Mouse (Mus musculus): Measurements from ENCODE around the gene Akap6. TPM values are rescaled to one million over a fixed set of nuclear protein-coding genes. Genes with fewer than 3 reads are reported as not detected.

Gene Akap6
- polyA plus RNA-seq, 1 experiment from 2014 or later: 0.11 TPM

GRCm38 (mm10) chr12:52818588-52818987 is 119.4 kb downstream of the Akap6 start:
- Histone ChIP-seq H3K4me1 (replicated peaks; ENCODE audit: insufficient read depth, low read length) (no peaks in the 10 kb centered on the region), H3K27ac (no peak overlapping the region), H3K9ac (ENCODE audit: low read depth, low read length) (no peak overlapping the region), H3K4me3 (replicated peaks; ENCODE audit: low read depth, low read length) (no peak overlapping the region), H3K4me2 (ENCODE audit: low read length) (peak overlapping the region; percentile 27; the same call in 1 of the 2 replicates), H3K27me3 (ENCODE audit: insufficient read depth, low read length) (no peaks in the 10 kb centered on the region), H3K9me3 (replicated peaks; ENCODE audit: low read length) (no peaks in the 10 kb centered on the region), H3K36me3 (ENCODE audit: insufficient read depth, low read length) (no peaks in the 10 kb centered on the region)
- 53% methylated on average over 7 of the region's 7 CpGs for WGBS
- ATAC-seq (replicated peaks; ENCODE audit: low FRiP score, low read depth) (no peak), DNase-seq (ENCODE audit: low spot score) (peak; percentile 73)
- TF ChIP-seq CTCF (IDR thresholded peaks at IDR 0.05; ENCODE audit: low read depth): no peak

GRCm38 (mm10) chr12:52824774-52825173 is 125.6 kb downstream of the Akap6 start:
- ATAC-seq (replicated peaks; ENCODE audit: low FRiP score, low read depth) (no peak), DNase-seq (ENCODE audit: low spot score) (no peak)
- Histone ChIP-seq H3K4me1 (replicated peaks; ENCODE audit: insufficient read depth, low read length) (no peaks in the 10 kb centered on the region), H3K4me2 (ENCODE audit: low read length) (no peak overlapping the region), H3K4me3 (replicated peaks; ENCODE audit: low read depth, low read length) (no peak overlapping the region), H3K27ac (no peak overlapping the region), H3K9me3 (replicated peaks; ENCODE audit: low read length) (no peaks in the 10 kb centered on the region), H3K9ac (ENCODE audit: low read depth, low read length) (no peak overlapping the region), H3K27me3 (ENCODE audit: insufficient read depth, low read length) (no peaks in the 10 kb centered on the region), H3K36me3 (ENCODE audit: insufficient read depth, low read length) (no peaks in the 10 kb centered on the region)
- 90% methylated on average over 5 of the region's 5 CpGs for WGBS
- TF ChIP-seq CTCF (IDR thresholded peaks at IDR 0.05; ENCODE audit: low read depth): no peak

GRCm38 (mm10) chr12:52828944-52829736 is 130.0 kb downstream of the Akap6 start:
- Histone ChIP-seq H3K4me3 (replicated peaks; ENCODE audit: low read depth, low read length) (no peak overlapping the region), H3K36me3 (ENCODE audit: insufficient read depth, low read length) (no peaks in the 10 kb centered on the region), H3K9ac (ENCODE audit: low read depth, low read length) (no peak overlapping the region), H3K4me2 (ENCODE audit: low read length) (no peak overlapping the region), H3K9me3 (replicated peaks; ENCODE audit: low read length) (no peaks in the 10 kb centered on the region), H3K4me1 (replicated peaks; ENCODE audit: insufficient read depth, low read length) (no peaks in the 10 kb centered on the region), H3K27me3 (ENCODE audit: insufficient read depth, low read length) (no peaks in the 10 kb centered on the region), H3K27ac (no peak overlapping the region)
- no peak for TF ChIP-seq CTCF (IDR thresholded peaks at IDR 0.05; ENCODE audit: low read depth)
- 50% methylated on average over 14 of the region's 14 CpGs for WGBS
- peak; percentile 48 for DNase-seq (ENCODE audit: low spot score)
- ATAC-seq (replicated peaks; ENCODE audit: low FRiP score, low read depth): no peak

GRCm38 (mm10) chr12:52831782-52832181 is 132.6 kb downstream of the Akap6 start:
- ATAC-seq (replicated peaks; ENCODE audit: low FRiP score, low read depth) (no peak), DNase-seq (ENCODE audit: low spot score) (no peak)
- WGBS: 61% methylated on average over 9 of the region's 9 CpGs
- 0 out of 2 replicates have a peak, but pooled peaks cover 7% of the 10 kb centered on the region for H3K4me1 ChIP-seq (replicated peaks; ENCODE audit: insufficient read depth, low read length)
- no peak overlapping the region for H3K4me3 ChIP-seq (replicated peaks; ENCODE audit: low read depth, low read length)
- TF ChIP-seq CTCF (IDR thresholded peaks at IDR 0.05; ENCODE audit: low read depth): no peak
- H3K9ac ChIP-seq (ENCODE audit: low read depth, low read length): no peak overlapping the region
- no peaks in the 10 kb centered on the region for H3K9me3 ChIP-seq (replicated peaks; ENCODE audit: low read length)
- H3K36me3 ChIP-seq (ENCODE audit: insufficient read depth, low read length): no peaks in the 10 kb centered on the region
- no peak overlapping the region for H3K27ac ChIP-seq
- H3K27me3 ChIP-seq (ENCODE audit: insufficient read depth, low read length): no peaks in the 10 kb centered on the region
- H3K4me2 ChIP-seq (ENCODE audit: low read length): no peak overlapping the region

GRCm38 (mm10) chr12:52832230-52832629 is 133.0 kb downstream of the Akap6 start:
- Histone ChIP-seq H3K4me3 (replicated peaks; ENCODE audit: low read depth, low read length) (no peak overlapping the region), H3K36me3 (ENCODE audit: insufficient read depth, low read length) (no peaks in the 10 kb centered on the region), H3K9me3 (replicated peaks; ENCODE audit: low read length) (no peaks in the 10 kb centered on the region), H3K27me3 (ENCODE audit: insufficient read depth, low read length) (no peaks in the 10 kb centered on the region), H3K27ac (no peak overlapping the region), H3K4me2 (ENCODE audit: low read length) (no peak overlapping the region), H3K4me1 (replicated peaks; ENCODE audit: insufficient read depth, low read length) (0 out of 2 replicates have a peak, but pooled peaks cover 7% of the 10 kb centered on the region), H3K9ac (ENCODE audit: low read depth, low read length) (no peak overlapping the region)
- DNase-seq (ENCODE audit: low spot score) (peak; percentile 92), ATAC-seq (replicated peaks; ENCODE audit: low FRiP score, low read depth) (no peak)
- 7% methylated on average over 4 of the region's 4 CpGs for WGBS
- peak; percentile 97 for TF ChIP-seq CTCF (IDR thresholded peaks at IDR 0.05; ENCODE audit: low read depth)

DNA sequence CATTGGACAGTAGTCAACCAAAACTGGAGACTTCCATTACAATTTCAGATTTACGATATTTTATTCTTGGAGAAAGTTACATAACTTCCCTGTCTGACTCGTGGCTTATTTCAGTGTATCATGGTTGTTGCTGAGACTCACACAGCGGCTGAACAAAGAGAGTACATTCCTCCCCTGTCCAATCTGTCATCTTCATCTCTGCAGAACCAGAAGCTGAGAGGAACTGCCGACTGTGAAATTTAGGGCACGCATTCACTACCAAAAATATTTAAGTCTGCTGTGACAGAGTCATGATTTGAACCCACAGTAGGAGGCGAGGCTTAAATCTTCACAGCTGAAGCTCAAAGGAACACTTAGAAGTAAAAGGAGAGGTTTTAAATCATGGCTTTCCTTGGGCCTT is 134.0 kb downstream of the Akap6 start:
- WGBS: 59% methylated on average over 6 of the region's 6 CpGs
- Histone ChIP-seq H3K4me3 (replicated peaks; ENCODE audit: low read depth, low read length) (no peak overlapping the region), H3K36me3 (ENCODE audit: insufficient read depth, low read length) (no peaks in the 10 kb centered on the region), H3K27me3 (ENCODE audit: insufficient read depth, low read length) (no peaks in the 10 kb centered on the region), H3K9me3 (replicated peaks; ENCODE audit: low read length) (no peaks in the 10 kb centered on the region), H3K4me2 (ENCODE audit: low read length) (no peak overlapping the region), H3K4me1 (replicated peaks; ENCODE audit: insufficient read depth, low read length) (0 out of 2 replicates have a peak, but pooled peaks cover 7% of the 10 kb centered on the region), H3K27ac (no peak overlapping the region), H3K9ac (ENCODE audit: low read depth, low read length) (no peak overlapping the region)
- TF ChIP-seq CTCF (IDR thresholded peaks at IDR 0.05; ENCODE audit: low read depth): no peak
- no peak for DNase-seq (ENCODE audit: low spot score)
- ATAC-seq (replicated peaks; ENCODE audit: low FRiP score, low read depth): no peak
